Comparison of ENCODE assay signal across 25 mouse cellular contexts in genomic region chr11:42179535-42179934, GRCm38 (mm10). TPM values are rescaled to one million over a fixed set of nuclear protein-coding genes. Genes with fewer than 3 reads are reported as not detected.
DNase-seq lines count a peak whose midpoint lies in the region; ATAC-seq and TF ChIP-seq lines count a peak whose summit lies in the region.
"Had no signal": no experiment of that assay in that cellular context is flagged by ENCODE, and none has a peak within 500 bp of the region (broad histone marks: within the 10 kb centered on the region; RNA-seq: fewer than 3 reads in every experiment).

No protein-coding gene starts in this region.

- no peaks in the 10 kb centered on the region for H3K27me3 ChIP-seq in cerebellum, adult 2 months (ENCODE audit: control insufficient read depth, insufficient read depth, low read length)
- H3K27me3 ChIP-seq in heart, embryonic 12.5 days (replicated peaks) = peaks cover 5% of the 10 kb centered on the region
- H3K27me3 ChIP-seq in midbrain, embryonic 13.5 days = no peaks in the 10 kb centered on the region
- H3K27me3 ChIP-seq in midbrain, embryonic 10.5 days (ENCODE audit: low read depth, poor library complexity, severe bottlenecking) = peaks cover 45% of the 10 kb centered on the region
- H3K27me3 ChIP-seq in midbrain, embryonic 16.5 days (ENCODE audit: control insufficient read depth, insufficient read depth, low read depth, low read length) = no peaks in the 10 kb centered on the region

- peak overlapping the region; percentile 50 for H3K4me3 ChIP-seq in cerebellum, adult 2 months (replicated peaks; ENCODE audit: insufficient read depth, low read depth, low read length)
- no peak overlapping the region for H3K4me3 ChIP-seq in heart, embryonic 12.5 days
- 0 out of 2 replicates have a peak overlapping the region, but pooled peaks have one; percentile 1 for H3K4me3 ChIP-seq in midbrain, embryonic 13.5 days (replicated peaks)
- H3K4me3 ChIP-seq in midbrain, embryonic 10.5 days = no peak overlapping the region
- H3K4me3 ChIP-seq in midbrain, embryonic 16.5 days (ENCODE audit: low read depth, low read length) = peak overlapping the region; percentile 33
- H3K4me3 ChIP-seq: embryonic facial prominence, embryonic 13.5 days; heart, embryonic 10.5 days; limb, embryonic 15.5 days; lung, embryonic 15.5 days; megakaryocyte, embryonic 14.5 days; neural tube, embryonic 12.5 days had no signal

- no peaks in the 10 kb centered on the region for H3K9me3 ChIP-seq in heart, embryonic 12.5 days (replicated peaks)
- H3K9me3 ChIP-seq in midbrain, embryonic 13.5 days = no peaks in the 10 kb centered on the region
- H3K9me3 ChIP-seq in midbrain, embryonic 10.5 days (replicated peaks) = no peaks in the 10 kb centered on the region
- H3K9me3 ChIP-seq in midbrain, embryonic 16.5 days (replicated peaks; ENCODE audit: control insufficient read depth, low read length, poor library complexity, severe bottlenecking) = no peaks in the 10 kb centered on the region
- H3K9me3 ChIP-seq: embryonic facial prominence, embryonic 13.5 days; heart, embryonic 10.5 days; limb, embryonic 15.5 days; lung, embryonic 15.5 days; megakaryocyte, embryonic 14.5 days; neural tube, embryonic 12.5 days had no signal

- H3K4me2 ChIP-seq in heart, embryonic 12.5 days = no peak overlapping the region
- H3K4me2 ChIP-seq in midbrain, embryonic 13.5 days (replicated peaks) = peak overlapping the region; percentile 32
- H3K4me2 ChIP-seq in midbrain, embryonic 16.5 days (ENCODE audit: low read length) = peak overlapping the region; percentile 51
- H3K4me2 ChIP-seq: embryonic facial prominence, embryonic 13.5 days; limb, embryonic 15.5 days; lung, embryonic 15.5 days; neural tube, embryonic 12.5 days had no signal

- WGBS in cerebellum, adult 2 months = 50% methylated on average over 5 of the region's 5 CpGs
- WGBS in heart, embryonic 12.5 days = 74% methylated on average over 5 of the region's 5 CpGs
- WGBS in midbrain, embryonic 13.5 days = 87% methylated on average over 5 of the region's 5 CpGs
- 86% methylated on average over 5 of the region's 5 CpGs for WGBS in midbrain, embryonic 10.5 days
- 77% methylated on average over 5 of the region's 5 CpGs for WGBS in midbrain, embryonic 16.5 days

- H3K9ac ChIP-seq in heart, embryonic 12.5 days = no peak overlapping the region
- no peak overlapping the region for H3K9ac ChIP-seq in midbrain, embryonic 13.5 days (replicated peaks)
- no peak overlapping the region for H3K9ac ChIP-seq in midbrain, embryonic 16.5 days (ENCODE audit: low read depth, low read length)
- H3K9ac ChIP-seq: embryonic facial prominence, embryonic 13.5 days; limb, embryonic 15.5 days; liver, embryonic 14.5 days; lung, embryonic 15.5 days; neural tube, embryonic 12.5 days had no signal

- ATAC-seq in heart, embryonic 12.5 days (ENCODE audit: insufficient number of reproducible peaks, low FRiP score) = no peak
- no peak for ATAC-seq in midbrain, embryonic 13.5 days
- ATAC-seq in midbrain, embryonic 16.5 days = no peak
- ATAC-seq: forebrain, embryonic 14.5 days; intestine, embryonic 16.5 days had no signal

- no peak for TF ChIP-seq CTCF in cerebellum, adult 2 months (IDR thresholded peaks at IDR 0.05; ENCODE audit: borderline replicate concordance, insufficient read depth, low read depth, low read length)

- peak overlapping the region; percentile 51 for H3K27ac ChIP-seq in cerebellum, adult 2 months (ENCODE audit: insufficient read depth, low read length)
- H3K27ac ChIP-seq in heart, embryonic 12.5 days (ENCODE audit: poor library complexity, severe bottlenecking) = no peak overlapping the region
- no peak overlapping the region for H3K27ac ChIP-seq in midbrain, embryonic 13.5 days
- H3K27ac ChIP-seq in midbrain, embryonic 10.5 days (replicated peaks) = no peak overlapping the region
- peak overlapping the region; percentile 18; the same call in 1 of the 2 replicates for H3K27ac ChIP-seq in midbrain, embryonic 16.5 days (ENCODE audit: low read length)
- H3K27ac ChIP-seq: embryonic facial prominence, embryonic 13.5 days; heart, embryonic 10.5 days; limb, embryonic 15.5 days; liver, embryonic 14.5 days; lung, embryonic 15.5 days; neural tube, embryonic 12.5 days had no signal

- peak; percentile 33 to 52 for DNase-seq in cerebellum, adult 2 months
- no peak for DNase-seq in cerebellum, postnatal 4 days (ENCODE audit: low spot score in 2 of 2)
- peak; percentile 46 for DNase-seq in heart, adult 11 months
- no peak for DNase-seq in midbrain, embryonic 10.5 days (ENCODE audit: low spot score)
- DNase-seq in right cerebral cortex, postnatal 25 days = no peak
- DNase-seq: adrenal gland, postnatal 10 days; kidney, adult 9 months; kidney, postnatal 25 days; left cerebral cortex, postnatal 4 days; lung, postnatal 36 days; retina, postnatal 1 day; thymus, postnatal 25 days had no signal

- TF ChIP-seq POLR2A in cerebellum, adult 2 months (IDR thresholded peaks at IDR 0.05; ENCODE audit: borderline replicate concordance, insufficient read depth, low read length) = no peak

- H3K36me3 ChIP-seq in heart, embryonic 12.5 days = no peaks in the 10 kb centered on the region
- H3K36me3 ChIP-seq in midbrain, embryonic 13.5 days = no peaks in the 10 kb centered on the region
- no peaks in the 10 kb centered on the region for H3K36me3 ChIP-seq in midbrain, embryonic 10.5 days
- H3K36me3 ChIP-seq in midbrain, embryonic 16.5 days (ENCODE audit: control insufficient read depth, insufficient read depth, low read length) = no peaks in the 10 kb centered on the region
- H3K36me3 ChIP-seq: embryonic facial prominence, embryonic 13.5 days; heart, embryonic 10.5 days; limb, embryonic 15.5 days; lung, embryonic 15.5 days; neural tube, embryonic 12.5 days had no signal

- no peaks in the 10 kb centered on the region; the same call in 1 of the 2 replicates for H3K4me1 ChIP-seq in cerebellum, adult 2 months (ENCODE audit: control insufficient read depth, insufficient read depth, low read length)
- H3K4me1 ChIP-seq in heart, embryonic 12.5 days (replicated peaks) = peaks cover 7% of the 10 kb centered on the region
- peaks cover 14% of the 10 kb centered on the region for H3K4me1 ChIP-seq in midbrain, embryonic 13.5 days (replicated peaks)
- H3K4me1 ChIP-seq in midbrain, embryonic 10.5 days = peaks cover 16% of the 10 kb centered on the region
- H3K4me1 ChIP-seq in midbrain, embryonic 16.5 days (ENCODE audit: control insufficient read depth, insufficient read depth, low read length) = peaks cover 15% of the 10 kb centered on the region
- H3K4me1 ChIP-seq: neural tube, embryonic 12.5 days had no signal

RNA-seq across cellular contexts. Expression of gene Gabra1, which starts 3.2 kb away (rescaled TPM):
- 283 and 316 TPM in 2 replicates for polyA plus RNA-seq in cerebellum, adult 2 months (2012; rRNA removed)
- polyA plus RNA-seq in heart, embryonic 12.5 days (2016; fragmentation: Nextera tagmentation; extraction: Ambion mirVana) = 0.95 and 2.4 TPM in 2 replicates
- 15.6 and 18.8 TPM in 2 replicates for polyA plus RNA-seq in midbrain, embryonic 13.5 days (2015; fragmentation: Nextera tagmentation; extraction: Ambion mirVana)
- 0.84 and 3.2 TPM in 2 replicates for polyA plus RNA-seq in midbrain, embryonic 10.5 days (2016; fragmentation: Nextera tagmentation; extraction: Ambion mirVana)
- polyA plus RNA-seq in midbrain, embryonic 16.5 days (2015; fragmentation: Nextera tagmentation; extraction: Ambion mirVana) = 36.3 and 52.8 TPM in 2 replicates
- polyA plus RNA-seq: gonadal fat pad, adult 2 months had no signal

Comparison
In these comparisons a context has a peak if more than half of its experiments do, and no peak if none do; other contexts are left out.
1. DNase-seq: peak in cerebellum, adult 2 months (2 of 2) and heart, adult 11 months (single experiment); none in cerebellum, postnatal 4 days (0 of 2), midbrain, embryonic 10.5 days (single experiment) and right cerebral cortex, postnatal 25 days (single experiment).
2. H3K27ac ChIP-seq: peak in cerebellum, adult 2 months (single experiment) and midbrain, embryonic 16.5 days (single experiment); none in heart, embryonic 12.5 days (single experiment), midbrain, embryonic 13.5 days (single experiment) and midbrain, embryonic 10.5 days (single experiment).
3. H3K4me3 ChIP-seq: peak in cerebellum, adult 2 months (single experiment), midbrain, embryonic 13.5 days (single experiment) and midbrain, embryonic 16.5 days (single experiment); none in heart, embryonic 12.5 days (single experiment) and midbrain, embryonic 10.5 days (single experiment).